Mouse (Mus musculus) bone marrow, adult 2 months (tissue): ENCODE measurements around the gene Tcaf2.

Experiments
- CTCF ChIP-seq: fragments of 200-500 bp; IDR thresholded peaks from 2 replicates; pipeline ENCODE4 v1.5.1; 2011; ENCODE audit warnings: low read length, control low read depth; ENCODE audit not compliant: control insufficient read depth, insufficient read depth
- POLR2A ChIP-seq: fragments of 200-500 bp; IDR thresholded peaks from 2 replicates; pipeline ENCODE4 v1.6.1; 2011; ENCODE audit warnings: low read depth, mild to moderate bottlenecking, control low read depth, low read length, borderline replicate concordance; ENCODE audit not compliant: control insufficient read depth

- TF ChIP-seq CTCF (peak; percentile 52), POLR2A (no peak)
These were observed at the start of gene Tcaf2 for GRCm38 (mm10) chr6:42644912-42645549.
